Mouse (Mus musculus) brown adipose tissue, adult 24 weeks (tissue): ENCODE data around the gene Ddx21. TPM values are rescaled to one million over a fixed set of nuclear protein-coding genes. Genes with fewer than 3 reads are reported as not detected.
"Not testable (repeated sequence)": the region's sequence is repeated elsewhere in the genome, so short reads cannot be mapped to it uniquely, and the experiment has no call there.

Source experiments
- H3K27ac ChIP-seq: fragments of 200-500 bp; replicated peaks from 2 replicates; pipeline ENCODE4 v1.5.1; 2012; ENCODE audit warnings: low read depth, mild to moderate bottlenecking, low read length
- H3K4me1 ChIP-seq: fragments of 200-500 bp; 2 replicates; pipeline ENCODE4 v1.6.1; 2012; ENCODE audit warnings: low read length, mixed read lengths; ENCODE audit not compliant: control insufficient read depth, insufficient read depth, insufficient read length
- H3K4me3 ChIP-seq: fragments of 200-500 bp; 2 replicates; pipeline ENCODE4 v1.5.1; 2012; ENCODE audit warnings: low read depth, mild to moderate bottlenecking, low read length, moderate library complexity; ENCODE audit not compliant: insufficient read depth
- polyA plus RNA-seq: library from polyadenylated mRNA; stranded (reverse); fragments of >200 nt; gene quantifications from 2 replicates; pipeline ENCODE4 v1.2.4, GENCODE M21; 2012; ENCODE audit not compliant: missing spikeins, insufficient read depth, insufficient read length

Gene Ddx21
- polyA plus RNA-seq, 1 experiment, result 18.9 TPM

DNA sequence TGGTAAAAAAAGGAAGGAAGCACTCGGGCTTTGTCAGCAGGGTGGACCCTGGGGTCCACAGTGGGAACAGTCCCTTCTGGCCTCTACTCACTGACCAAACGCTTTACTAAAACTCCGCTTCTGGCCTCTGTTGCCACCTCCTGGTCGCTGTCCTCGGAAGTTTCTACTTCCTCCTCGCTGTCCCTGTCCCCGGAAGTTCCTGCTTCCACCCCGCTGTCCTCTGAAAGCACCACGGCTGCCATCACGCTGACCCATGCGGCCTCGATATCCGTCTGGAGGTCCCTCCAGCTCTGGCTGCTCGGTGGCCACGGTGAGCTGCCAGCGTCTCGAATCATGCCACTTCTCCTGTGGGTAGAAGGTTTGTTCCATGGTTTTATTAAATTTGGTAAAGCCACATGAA is 19.8 kb downstream of the Ddx21 start:
- H3K4me1 ChIP-seq, result no peaks in the 10 kb centered on the region
- H3K27ac ChIP-seq, result no peak overlapping the region
- no peak overlapping the region for H3K4me3 ChIP-seq

DNA sequence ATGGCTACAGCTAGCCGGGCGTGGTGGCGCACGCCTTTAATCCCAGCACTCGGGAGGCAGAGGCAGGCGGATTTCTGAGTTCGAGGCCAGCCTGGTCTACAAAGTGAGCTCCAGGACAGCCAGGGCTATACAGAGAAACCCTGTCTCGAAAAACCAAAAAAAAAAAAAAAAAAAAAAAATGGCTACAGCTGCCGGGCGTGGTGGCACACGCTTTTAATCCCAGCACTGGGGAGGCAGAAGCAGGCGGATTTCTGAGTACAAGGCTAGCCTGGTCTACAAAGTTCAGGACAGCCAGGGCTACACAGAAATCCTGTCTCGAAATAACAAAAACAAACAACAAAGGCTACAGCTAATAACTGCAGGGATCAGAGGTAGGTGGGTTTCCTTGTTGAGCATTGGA is 23.0 kb downstream of the Ddx21 start:
- not testable (repeated sequence) for H3K27ac ChIP-seq, H3K4me1 ChIP-seq, H3K4me3 ChIP-seq

DNA sequence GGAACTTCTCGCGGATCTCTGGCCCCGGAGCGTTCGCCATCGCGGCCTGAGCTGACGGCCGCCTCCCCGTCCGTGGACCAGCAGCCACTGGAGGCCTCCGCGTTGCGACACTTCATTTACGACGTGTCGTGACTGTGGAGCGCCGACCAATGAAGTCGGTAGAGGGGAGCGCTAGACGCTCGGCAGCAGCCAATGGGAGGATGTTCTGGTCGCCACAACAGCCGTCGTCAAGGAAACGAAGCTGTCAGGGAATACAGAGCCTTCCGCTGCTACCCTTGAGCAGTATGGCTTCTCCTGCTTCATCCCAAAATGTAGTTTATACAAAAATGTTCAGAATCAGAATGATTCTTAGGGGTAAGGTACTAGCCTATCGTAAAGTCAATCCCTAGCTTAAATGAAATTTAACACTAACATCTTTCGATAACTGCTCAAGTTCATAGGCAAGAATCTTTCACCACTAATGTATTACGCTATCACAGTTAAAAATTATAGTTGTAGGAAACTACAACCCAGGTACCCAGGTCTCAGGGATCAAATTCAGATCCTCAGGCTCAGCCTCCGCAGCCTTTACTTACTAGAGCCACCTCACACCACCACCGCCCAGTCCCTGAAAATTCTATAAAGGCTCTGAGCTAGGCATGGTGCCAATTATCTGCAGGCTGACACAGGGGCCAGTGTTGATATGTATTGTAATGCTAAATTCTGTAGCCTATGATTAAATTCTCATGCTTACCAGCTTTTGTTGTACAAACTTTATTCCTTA is 23.6 kb downstream of the Ddx21 start, which contains the start of gene Kif1bp:
Gene Kif1bp (minus strand): TSS at position 120 of the 763 bp plus-strand sequence.
- H3K4me3 ChIP-seq, result peak within 1 kb of the TSS; percentile 80
- H3K27ac ChIP-seq, result no peak within 1 kb of the TSS; the same call in 1 of the 2 replicates
- no peaks in the 10 kb centered on the region for H3K4me1 ChIP-seq

DNA sequence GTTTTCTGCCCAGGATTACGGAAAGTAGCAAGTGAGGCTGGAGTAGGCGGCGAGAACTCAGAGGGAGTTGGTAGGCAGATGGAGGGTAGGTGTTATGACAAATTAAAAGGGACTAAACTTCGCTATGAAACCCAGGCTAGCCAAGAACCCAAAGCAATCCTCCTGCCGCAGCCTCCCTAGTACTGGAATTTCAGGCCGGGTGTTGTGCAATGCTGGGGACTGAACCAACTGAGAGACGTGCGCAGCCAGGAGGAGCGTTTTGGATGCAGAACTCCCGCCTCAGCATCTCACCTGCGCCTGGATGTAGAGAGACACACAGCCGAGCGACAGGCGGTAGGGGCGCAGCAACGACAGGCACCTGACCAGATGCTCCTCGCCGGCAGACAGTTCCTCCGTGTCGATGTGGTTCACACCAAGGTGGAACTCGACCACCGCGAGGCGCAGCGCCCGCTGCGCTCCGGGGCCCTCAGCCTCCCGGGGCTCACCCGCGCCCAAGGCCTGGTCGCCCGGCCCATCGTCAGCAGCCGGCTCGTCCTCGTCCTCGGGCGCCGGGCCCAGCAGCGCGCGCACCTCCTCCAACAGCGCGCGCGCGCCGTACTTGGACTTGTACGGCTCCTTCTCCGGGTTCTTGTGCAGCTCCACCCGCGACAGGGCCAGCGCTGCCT is 24.3 kb downstream of the Ddx21 start:
- Histone ChIP-seq H3K4me3 (peak overlapping the region; percentile 80), H3K4me1 (no peaks in the 10 kb centered on the region), H3K27ac (no peak overlapping the region; the same call in 1 of the 2 replicates)

DNA sequence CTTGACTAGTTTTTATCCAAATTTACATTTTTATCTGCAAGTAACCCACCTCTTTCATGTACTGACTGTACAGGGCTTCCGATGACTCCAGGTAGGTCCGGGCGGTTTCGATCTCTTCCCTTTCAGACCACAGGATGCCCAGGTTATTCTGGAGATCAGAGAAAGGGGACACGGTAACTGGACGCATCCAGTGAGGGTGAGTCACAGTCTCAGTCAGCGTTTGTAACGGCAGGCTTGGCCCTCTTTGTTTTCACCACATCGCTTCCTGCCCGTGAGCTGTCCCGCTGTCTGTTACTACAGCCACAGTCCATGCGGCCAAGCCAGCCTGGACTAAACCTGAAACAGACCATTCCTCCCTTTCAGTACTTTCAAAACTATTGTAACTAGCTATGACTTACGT is 27.1 kb downstream of the Ddx21 start:
- H3K27ac ChIP-seq, result no peak overlapping the region
- H3K4me1 ChIP-seq, result no peaks in the 10 kb centered on the region
- H3K4me3 ChIP-seq, result no peak overlapping the region

DNA sequence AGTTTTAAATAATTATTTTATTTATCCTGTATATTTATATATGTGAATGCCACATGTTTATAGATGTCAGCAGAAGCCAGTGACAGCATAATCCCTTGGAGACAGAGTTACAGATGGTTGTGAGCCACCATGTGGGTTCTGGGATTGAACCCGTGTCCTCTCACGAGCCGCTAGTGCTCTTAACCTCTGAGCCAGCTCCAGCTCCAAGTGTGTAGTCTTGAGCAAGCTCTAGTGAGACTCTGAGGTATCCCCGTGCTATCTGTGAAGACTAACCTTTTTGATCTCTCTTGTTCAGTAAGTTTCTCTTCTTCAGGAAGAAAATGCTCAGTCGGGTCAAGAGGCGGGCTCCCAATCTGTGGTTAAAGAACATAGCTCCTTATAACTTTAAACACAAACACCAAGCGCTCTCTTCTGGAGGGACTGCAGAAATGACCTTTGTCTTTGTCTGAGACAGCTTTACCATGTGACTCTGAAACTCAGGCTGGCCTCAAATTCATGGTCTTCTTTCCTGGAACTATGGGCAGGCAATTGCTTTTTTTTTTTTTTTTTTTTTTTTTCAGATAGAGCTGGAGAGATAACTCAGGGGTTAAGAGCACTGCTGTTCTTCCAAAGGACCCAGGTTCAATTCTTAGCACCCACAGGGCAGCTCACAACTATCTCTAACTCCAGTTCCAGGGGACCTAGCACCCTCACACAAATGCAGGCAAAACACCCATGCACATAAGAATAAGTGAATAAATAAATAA is 31.8 kb downstream of the Ddx21 start:
- no peaks in the 10 kb centered on the region for H3K4me1 ChIP-seq
- no peak overlapping the region for H3K4me3 ChIP-seq

DNA sequence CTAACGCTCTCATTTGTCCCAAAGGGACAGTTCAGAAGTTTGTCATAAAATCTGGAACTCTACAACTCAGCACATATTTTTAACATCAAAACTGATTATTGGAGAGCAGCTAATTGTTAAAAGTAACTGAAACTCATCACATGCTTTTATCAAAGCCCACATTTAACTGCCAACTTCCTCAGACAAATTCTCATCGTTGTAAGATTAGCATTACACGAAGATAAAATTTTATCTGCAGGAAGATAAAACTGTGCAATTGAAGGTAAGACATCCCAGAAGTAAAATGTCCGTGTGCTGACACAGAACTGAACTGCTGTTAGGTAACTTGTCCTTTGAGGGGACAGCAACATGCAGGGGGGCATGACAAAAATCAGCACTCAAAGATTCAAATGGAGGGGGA is 33.2 kb downstream of the Ddx21 start:
- H3K27ac ChIP-seq, result no peak overlapping the region
- H3K4me3 ChIP-seq, result no peak overlapping the region
- no peaks in the 10 kb centered on the region for H3K4me1 ChIP-seq

More for the DNA sequence above, 31.8 kb downstream of the Ddx21 start:
- H3K27ac ChIP-seq, result no peak overlapping the region

DNA sequence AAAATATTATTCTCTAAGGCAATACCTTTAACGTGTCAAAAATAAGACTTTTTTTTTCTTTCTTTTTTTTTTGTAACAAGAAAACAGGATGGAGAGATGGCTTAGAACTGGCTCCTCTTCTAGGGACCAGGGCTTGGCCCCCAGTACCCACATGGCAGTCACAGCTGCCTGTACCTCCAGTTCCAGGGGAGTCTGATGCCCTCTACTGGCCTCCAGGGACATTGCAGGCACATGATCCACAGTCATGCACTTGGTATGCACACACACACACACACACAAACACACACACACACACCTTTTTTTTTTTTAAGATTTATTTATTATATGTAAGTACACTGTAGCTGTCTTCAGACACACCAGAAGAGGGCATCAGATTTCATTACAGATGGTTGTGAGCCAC is 44.3 kb downstream of the Ddx21 start:
- H3K27ac ChIP-seq, result no peak overlapping the region
- H3K4me1 ChIP-seq, result no peaks in the 10 kb centered on the region
- H3K4me3 ChIP-seq, result no peak overlapping the region

DNA sequence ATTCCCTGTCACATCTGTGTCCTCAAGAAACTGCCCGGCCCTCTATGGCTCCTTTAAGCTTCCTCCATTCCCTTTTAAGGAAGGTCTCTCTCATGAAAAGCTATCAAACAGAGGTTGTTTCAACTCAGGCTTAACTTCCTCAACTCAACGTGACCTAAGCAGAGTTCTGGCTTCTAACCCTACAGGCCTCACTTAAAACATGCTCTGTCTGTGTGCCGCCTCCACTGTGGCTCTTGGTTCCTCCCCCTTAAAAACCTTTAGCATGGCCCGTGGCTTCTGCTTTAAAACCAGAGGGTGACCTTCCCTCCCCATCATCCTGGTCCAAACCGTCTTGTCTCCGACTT is 45.6 kb downstream of the Ddx21 start:
- Histone ChIP-seq H3K4me1 (no peaks in the 10 kb centered on the region), H3K4me3 (no peak overlapping the region), H3K27ac (no peak overlapping the region)

DNA sequence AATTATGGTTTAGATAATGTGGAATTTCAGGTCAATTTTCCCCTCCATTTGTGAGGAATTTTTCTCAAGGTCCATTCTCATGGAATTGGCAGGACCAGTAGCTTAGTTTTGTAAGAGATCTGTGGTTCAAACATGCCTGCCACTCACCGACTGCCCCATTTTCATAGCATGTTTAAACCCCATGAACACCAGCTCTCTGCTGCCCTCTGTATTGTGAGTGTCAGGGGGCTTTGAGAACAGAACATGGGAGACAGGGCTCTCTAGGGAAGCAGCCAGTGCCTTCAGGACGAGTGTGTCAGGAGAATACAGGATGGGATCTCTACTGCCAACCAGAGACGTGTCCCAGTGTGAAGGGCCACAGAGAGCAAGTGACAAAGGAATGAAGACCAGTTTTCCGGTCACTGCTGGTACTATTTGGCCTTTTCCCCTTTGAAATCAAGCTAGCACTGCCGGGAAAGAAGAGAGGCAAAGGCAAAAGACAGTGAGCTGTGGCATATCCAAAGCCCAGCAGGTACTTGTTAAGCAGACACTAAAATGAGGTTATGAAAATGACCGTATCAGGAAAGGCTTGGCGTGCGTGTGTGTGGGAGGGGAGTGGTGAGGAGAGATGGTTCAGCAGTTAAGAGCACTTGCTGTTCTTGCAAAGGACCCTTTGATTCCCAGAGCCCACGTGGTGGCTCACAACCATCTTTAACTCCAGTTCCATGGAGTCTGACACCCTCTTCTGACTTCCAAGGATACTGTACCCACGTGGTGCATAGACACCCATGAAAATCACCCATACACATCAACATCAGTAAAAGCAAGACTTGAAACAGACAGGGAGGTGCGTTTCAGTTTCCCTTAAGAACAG is 46.1 kb downstream of the Ddx21 start:
- Histone ChIP-seq H3K27ac (no peak overlapping the region), H3K4me1 (no peaks in the 10 kb centered on the region), H3K4me3 (no peak overlapping the region)

DNA sequence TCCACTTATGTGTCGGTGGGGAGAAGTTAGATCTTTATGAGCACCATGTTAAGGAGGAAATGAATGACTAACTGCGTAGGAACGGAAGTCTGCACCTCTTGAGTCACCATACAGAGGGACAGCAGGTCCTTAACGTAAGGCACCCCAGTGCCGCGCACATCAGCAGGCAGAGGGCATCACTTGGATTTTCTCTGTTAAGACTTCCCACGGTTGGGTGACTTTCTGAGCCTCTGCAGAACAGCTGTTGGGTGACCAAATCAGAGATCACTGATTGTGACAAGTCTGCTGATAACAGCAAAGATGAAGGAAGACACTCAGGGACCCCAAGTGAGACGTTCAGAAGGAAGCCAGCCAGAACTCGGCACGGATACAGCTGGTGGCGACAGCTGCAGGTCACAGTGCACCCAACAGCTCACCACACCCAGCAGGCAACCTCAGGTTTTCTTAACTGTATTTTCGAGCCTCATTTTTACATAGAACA is 48.4 kb downstream of the Ddx21 start:
- Histone ChIP-seq H3K4me3 (no peak overlapping the region), H3K27ac (no peak overlapping the region), H3K4me1 (no peaks in the 10 kb centered on the region)

DNA sequence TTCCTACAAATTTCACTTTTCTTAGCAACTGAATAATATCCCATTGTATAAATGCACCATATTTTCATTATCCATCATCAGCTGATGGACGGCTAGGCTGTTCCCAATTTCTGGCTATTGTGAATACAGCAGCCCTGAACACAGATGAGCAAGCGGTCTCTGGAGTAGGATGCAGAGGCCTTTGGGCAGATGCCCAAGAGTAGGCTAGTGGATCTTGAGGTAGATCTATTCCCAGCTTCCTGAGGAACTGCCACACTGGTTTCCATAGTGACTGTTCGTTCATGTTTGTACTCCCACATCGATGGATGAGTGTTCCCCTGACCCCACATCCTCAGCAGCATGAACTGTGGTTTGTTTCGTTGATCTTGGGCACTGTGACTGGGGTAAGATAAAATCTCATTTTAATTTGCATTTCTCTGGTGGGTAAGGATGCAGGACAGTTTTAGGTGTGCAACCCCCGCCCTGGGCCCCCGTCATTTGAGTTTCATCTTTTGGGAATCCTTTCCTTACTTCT is 51.2 kb downstream of the Ddx21 start:
- Histone ChIP-seq H3K27ac (no peak overlapping the region), H3K4me1 (0 out of 2 replicates have a peak, but pooled peaks cover 2% of the 10 kb centered on the region), H3K4me3 (no peak overlapping the region)

DNA sequence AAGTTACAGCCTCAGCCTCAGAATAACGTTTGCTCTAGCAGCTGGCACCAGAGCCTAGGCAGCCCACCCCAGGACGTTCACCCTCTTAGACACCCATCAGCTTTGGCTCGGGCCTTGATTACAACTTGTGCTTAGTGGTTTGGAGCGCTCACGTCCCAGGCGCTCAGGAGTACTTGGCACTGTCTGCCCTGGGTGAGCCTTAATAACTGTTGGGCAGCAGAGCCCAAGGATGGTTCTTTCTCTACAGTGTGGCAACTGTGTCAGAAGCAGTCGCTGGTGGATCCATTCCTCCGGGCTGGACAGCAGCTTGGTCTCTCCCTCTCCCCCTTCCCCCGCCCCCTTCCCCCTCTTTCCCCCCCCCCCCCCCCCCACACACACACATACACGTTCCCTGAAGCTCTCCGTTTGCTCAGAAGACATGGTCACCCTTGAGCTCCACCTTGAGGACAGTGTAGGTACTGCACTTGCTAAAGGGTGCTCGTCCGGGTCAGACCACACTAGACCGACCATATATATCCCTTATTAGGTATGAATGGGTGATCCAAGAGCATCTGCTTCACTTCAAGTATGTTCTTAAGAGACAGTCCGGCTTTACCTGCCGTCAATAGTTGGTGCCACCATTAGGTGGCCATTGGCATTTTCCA is 52.4 kb downstream of the Ddx21 start:
- no peak overlapping the region for H3K4me3 ChIP-seq
- 0 out of 2 replicates have a peak, but pooled peaks cover 2% of the 10 kb centered on the region for H3K4me1 ChIP-seq
- no peak overlapping the region for H3K27ac ChIP-seq

DNA sequence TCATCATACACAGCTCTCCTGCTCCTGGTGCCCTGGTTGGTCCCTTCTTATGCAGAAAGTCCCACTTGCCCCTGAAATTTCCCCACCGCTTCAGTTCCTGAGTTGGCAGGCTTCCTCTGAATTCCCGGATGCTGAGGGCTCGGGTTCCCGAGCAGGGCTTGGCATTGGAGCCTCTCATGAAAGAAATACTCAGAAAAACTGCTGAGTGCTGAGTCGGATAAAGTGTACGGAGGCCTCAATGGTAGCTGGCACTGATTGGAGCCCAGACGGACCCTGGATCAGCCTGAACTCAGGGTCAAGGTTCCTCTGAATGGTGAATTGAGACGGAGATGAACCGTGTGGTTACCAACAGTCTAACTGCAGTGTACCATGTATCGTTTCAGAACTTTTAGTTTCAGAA is 55.6 kb downstream of the Ddx21 start:
- Histone ChIP-seq H3K27ac (no peak overlapping the region), H3K4me3 (no peak overlapping the region), H3K4me1 (0 out of 2 replicates have a peak, but pooled peaks cover 5% of the 10 kb centered on the region)
